Mouse (Mus musculus) thymus, adult 2 months (tissue): ENCODE data around the gene E030018B13Rik.

Experiments used
- CTCF ChIP-seq: fragments of 200-500 bp; IDR thresholded peaks from 2 replicates; pipeline ENCODE4 v1.5.1; 2012; ENCODE audit warnings: mild to moderate bottlenecking, control low read depth, low read length, moderate library complexity, borderline replicate concordance; ENCODE audit not compliant: control insufficient read depth, poor library complexity, insufficient read depth; ENCODE audit errors: extremely low read depth
- POLR2A ChIP-seq: fragments of 200-500 bp; IDR thresholded peaks from 2 replicates; pipeline ENCODE4 v1.6.1; 2012; ENCODE audit warnings: mild to moderate bottlenecking, low read length, control low read depth, moderate library complexity; ENCODE audit not compliant: control insufficient read depth, poor library complexity, insufficient read depth; ENCODE audit errors: extremely low read depth

DNA sequence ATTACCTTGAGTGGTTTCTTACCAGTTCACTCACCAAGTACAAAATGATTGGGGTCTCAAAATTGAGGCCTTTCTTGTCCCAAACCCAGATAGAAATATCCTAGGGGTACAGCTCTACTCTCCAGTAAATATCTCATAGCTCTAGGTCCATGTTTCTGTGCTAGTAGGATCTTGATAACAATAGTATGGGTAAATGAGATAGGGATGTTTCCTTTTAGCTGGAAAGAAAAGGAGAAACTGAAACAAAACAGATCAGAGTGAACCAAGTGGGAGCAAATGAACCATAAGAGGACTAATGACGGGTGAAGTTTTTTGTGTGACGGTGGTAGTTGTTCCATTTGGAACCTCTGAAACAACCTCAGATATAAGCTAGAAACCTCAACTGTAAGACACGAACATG lies 24.4 kb downstream of the E030018B13Rik start:
- TF ChIP-seq POLR2A (no peak), CTCF (no peak)
